Mouse (Mus musculus): ENCODE results near the gene Pde4b. TPM values are rescaled to one million over a fixed set of nuclear protein-coding genes. Genes with fewer than 3 reads are reported as not detected.

Gene Pde4b
- polyA plus RNA-seq, 1 experiment = 6.7 TPM

GRCm38 (mm10) chr4:102557006-102557405, 469.7 kb downstream of the Pde4b start:
- Histone ChIP-seq H3ac (ENCODE audit: control insufficient read depth, insufficient read length) (no peak overlapping the region), H3K79me2 (ENCODE audit: control insufficient read depth, insufficient read depth) (no peaks in the 10 kb centered on the region), H3K4me3 (no peak overlapping the region), H3K27me3 (ENCODE audit: control insufficient read depth, insufficient read depth, insufficient read length) (no peaks in the 10 kb centered on the region), H3K36me3 (ENCODE audit: control insufficient read depth, insufficient read depth) (no peaks in the 10 kb centered on the region), H3K4me2 (ENCODE audit: low read depth) (no peak overlapping the region)
- TF ChIP-seq SRF (IDR thresholded peaks at IDR 0.05; ENCODE audit: control insufficient read depth, insufficient read length, low read depth) (no peak), USF1 (IDR thresholded peaks at IDR 0.05; ENCODE audit: low read depth) (no peak), TCF12 (IDR thresholded peaks at IDR 0.05; ENCODE audit: insufficient read depth, poor library complexity, severe bottlenecking) (no peak), REST (IDR thresholded peaks at IDR 0.05; ENCODE audit: insufficient read depth, insufficient read length) (no peak), MYOD1 (IDR thresholded peaks at IDR 0.05; ENCODE audit: control insufficient read depth in 1 of 3, insufficient read length in 2 of 3, low read depth in 2 of 3) (no peak), CEBPB (IDR thresholded peaks at IDR 0.05; ENCODE audit: insufficient read depth, poor library complexity, severe bottlenecking) (no peak)

GRCm38 (mm10) chr4:102557508-102558220, 470.3 kb downstream of the Pde4b start:
- Histone ChIP-seq H3K27me3 (ENCODE audit: control insufficient read depth, insufficient read depth, insufficient read length) (no peaks in the 10 kb centered on the region), H3K4me3 (no peak overlapping the region), H3K79me2 (ENCODE audit: control insufficient read depth, insufficient read depth) (no peaks in the 10 kb centered on the region), H3K4me2 (ENCODE audit: low read depth) (no peak overlapping the region), H3ac (ENCODE audit: control insufficient read depth, insufficient read length) (no peak overlapping the region), H3K36me3 (ENCODE audit: control insufficient read depth, insufficient read depth) (no peaks in the 10 kb centered on the region)
- TF ChIP-seq MAX (IDR thresholded peaks at IDR 0.05; ENCODE audit: low read depth) = no peak

- no peak for TF ChIP-seq REST (IDR thresholded peaks at IDR 0.05; ENCODE audit: insufficient read depth, insufficient read length)
- no peak for TF ChIP-seq TCF12 (IDR thresholded peaks at IDR 0.05; ENCODE audit: insufficient read depth, poor library complexity, severe bottlenecking)
- no peak for TF ChIP-seq MYOG (IDR thresholded peaks at IDR 0.05; ENCODE audit: control insufficient read depth in 1 of 3, insufficient read depth in 1 of 3, insufficient read length in 2 of 3, low read depth in 2 of 3)
- TF ChIP-seq MAX (IDR thresholded peaks at IDR 0.05; ENCODE audit: low read depth) = no peak
- TF ChIP-seq SRF (IDR thresholded peaks at IDR 0.05; ENCODE audit: control insufficient read depth, insufficient read length, low read depth) = no peak
- TF ChIP-seq USF1 (IDR thresholded peaks at IDR 0.05; ENCODE audit: low read depth) = no peak
- no peak for TF ChIP-seq POLR2A (IDR thresholded peaks at IDR 0.05; ENCODE audit: insufficient read length, low read depth)
- no peak for TF ChIP-seq CEBPB (IDR thresholded peaks at IDR 0.05; ENCODE audit: insufficient read depth, poor library complexity, severe bottlenecking)
- no peak for TF ChIP-seq POLR2AphosphoS2 (IDR thresholded peaks at IDR 0.05; ENCODE audit: insufficient read length, low read depth)
- TF ChIP-seq TCF3 (IDR thresholded peaks at IDR 0.05; ENCODE audit: insufficient read length, low read depth) = no peak
- no peak for TF ChIP-seq E2F4 (IDR thresholded peaks at IDR 0.05; ENCODE audit: insufficient read depth)
- TF ChIP-seq MYOD1 (IDR thresholded peaks at IDR 0.05; ENCODE audit: control insufficient read depth in 1 of 3, insufficient read length in 2 of 3, low read depth in 2 of 3) = no peak
- Histone ChIP-seq H3K79me2 (ENCODE audit: control insufficient read depth, insufficient read depth) (no peaks in the 10 kb centered on the region), H3K36me3 (ENCODE audit: control insufficient read depth, insufficient read depth) (no peaks in the 10 kb centered on the region), H3ac (ENCODE audit: control insufficient read depth, insufficient read length) (no peak overlapping the region), H3K27me3 (ENCODE audit: control insufficient read depth, insufficient read depth, insufficient read length) (no peaks in the 10 kb centered on the region), H3K4me3 (no peak overlapping the region), H3K4me2 (ENCODE audit: low read depth) (no peak overlapping the region)
Observed at GRCm38 (mm10) chr4:102558328-102558727, 471.0 kb downstream of the Pde4b start.

- Histone ChIP-seq H3K4me3 (no peak overlapping the region), H3K4me2 (ENCODE audit: low read depth) (no peak overlapping the region), H3K27me3 (ENCODE audit: control insufficient read depth, insufficient read depth, insufficient read length) (no peaks in the 10 kb centered on the region), H3K36me3 (ENCODE audit: control insufficient read depth, insufficient read depth) (no peaks in the 10 kb centered on the region), H3ac (ENCODE audit: control insufficient read depth, insufficient read length) (no peak overlapping the region), H3K79me2 (ENCODE audit: control insufficient read depth, insufficient read depth) (no peaks in the 10 kb centered on the region)
- no peak for TF ChIP-seq MYOG (IDR thresholded peaks at IDR 0.05; ENCODE audit: control insufficient read depth in 1 of 3, insufficient read depth in 1 of 3, insufficient read length in 2 of 3, low read depth in 2 of 3)
Observed at GRCm38 (mm10) chr4:102560676-102561280, 473.4 kb downstream of the Pde4b start.

GRCm38 (mm10) chr4:102563273-102563855, 476.0 kb downstream of the Pde4b start:
- H3K4me2 ChIP-seq (ENCODE audit: low read depth) = no peak overlapping the region
- no peaks in the 10 kb centered on the region for H3K27me3 ChIP-seq (ENCODE audit: control insufficient read depth, insufficient read depth, insufficient read length)
- no peaks in the 10 kb centered on the region for H3K36me3 ChIP-seq (ENCODE audit: control insufficient read depth, insufficient read depth)
- H3K79me2 ChIP-seq (ENCODE audit: control insufficient read depth, insufficient read depth) = no peaks in the 10 kb centered on the region
- H3ac ChIP-seq (ENCODE audit: control insufficient read depth, insufficient read length) = no peak overlapping the region
- TF ChIP-seq TCF12 (IDR thresholded peaks at IDR 0.05; ENCODE audit: insufficient read depth, poor library complexity, severe bottlenecking) = no peak
- TF ChIP-seq POLR2A (IDR thresholded peaks at IDR 0.05; ENCODE audit: insufficient read length, low read depth) = no peak
- no peak for TF ChIP-seq MYOD1 (IDR thresholded peaks at IDR 0.05; ENCODE audit: control insufficient read depth in 1 of 3, insufficient read length in 2 of 3, low read depth in 2 of 3)
- no peak for TF ChIP-seq CEBPB (IDR thresholded peaks at IDR 0.05; ENCODE audit: insufficient read depth, poor library complexity, severe bottlenecking)
- no peak for TF ChIP-seq MYOG (IDR thresholded peaks at IDR 0.05; ENCODE audit: control insufficient read depth in 1 of 3, insufficient read depth in 1 of 3, insufficient read length in 2 of 3, low read depth in 2 of 3)
- no peak for TF ChIP-seq SRF (IDR thresholded peaks at IDR 0.05; ENCODE audit: control insufficient read depth, insufficient read length, low read depth)
- no peak for TF ChIP-seq TCF3 (IDR thresholded peaks at IDR 0.05; ENCODE audit: insufficient read length, low read depth)
- TF ChIP-seq MAX (IDR thresholded peaks at IDR 0.05; ENCODE audit: low read depth) = no peak
- TF ChIP-seq POLR2AphosphoS2 (IDR thresholded peaks at IDR 0.05; ENCODE audit: insufficient read length, low read depth) = no peak
- TF ChIP-seq E2F4 (IDR thresholded peaks at IDR 0.05; ENCODE audit: insufficient read depth) = no peak
- no peak for TF ChIP-seq REST (IDR thresholded peaks at IDR 0.05; ENCODE audit: insufficient read depth, insufficient read length)
- TF ChIP-seq USF1 (IDR thresholded peaks at IDR 0.05; ENCODE audit: low read depth) = no peak
- H3K4me3 ChIP-seq = no peak overlapping the region

Data from myocyte (in vitro differentiated cells).